Mouse (Mus musculus) right cerebral cortex, postnatal 36 days (tissue): ENCODE data around the gene Usp2.
A peak's percentile ranks its signal among the peaks of the same experiment; 100 is the strongest.

Source experiments
- DNase-seq, 2 experiments: peaks; one replicate each; pipeline ENCODE4 v3.0.0; 2022; ENCODE audit warnings: low spot score in 2 of 2, mixed read lengths in 1 of 2

The Usp2 gene

DNA sequence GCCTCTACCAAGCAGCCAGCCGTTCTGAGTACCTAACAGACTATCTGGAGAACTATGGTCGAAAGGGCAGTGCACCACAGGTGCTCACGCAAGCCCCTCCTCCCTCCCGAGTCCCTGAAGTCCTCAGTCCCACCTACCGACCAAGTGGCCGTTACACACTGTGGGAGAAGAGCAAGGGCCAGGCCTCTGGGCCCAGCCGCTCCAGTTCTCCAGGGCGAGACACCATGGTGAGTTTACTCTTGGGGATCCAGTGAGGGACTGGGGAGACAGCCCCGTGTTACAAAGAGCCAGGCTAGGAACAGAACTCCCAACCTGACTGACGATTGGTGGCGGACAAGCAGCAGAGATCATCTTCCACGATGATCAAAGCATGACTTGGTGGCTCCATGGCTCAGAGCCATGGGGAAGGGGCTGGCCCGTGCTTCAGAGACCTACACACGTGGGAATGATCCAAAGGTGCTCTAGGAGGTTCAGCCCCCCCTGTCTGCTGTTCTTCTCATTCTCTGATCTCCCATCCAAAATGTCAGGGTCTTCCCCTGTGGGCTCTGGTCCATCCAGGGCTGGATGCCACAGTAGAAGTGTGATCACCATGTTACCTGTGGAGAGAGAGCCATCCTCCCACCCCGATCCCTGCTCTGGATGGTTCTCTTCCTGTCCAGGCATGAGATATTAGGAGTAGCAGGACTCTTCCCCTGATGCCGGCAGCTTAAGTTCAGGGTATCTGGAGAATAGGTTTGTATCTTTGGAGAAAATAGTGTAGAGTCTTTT lies 9.4 kb downstream of the Usp2 start:
- DNase-seq = no peak

DNA sequence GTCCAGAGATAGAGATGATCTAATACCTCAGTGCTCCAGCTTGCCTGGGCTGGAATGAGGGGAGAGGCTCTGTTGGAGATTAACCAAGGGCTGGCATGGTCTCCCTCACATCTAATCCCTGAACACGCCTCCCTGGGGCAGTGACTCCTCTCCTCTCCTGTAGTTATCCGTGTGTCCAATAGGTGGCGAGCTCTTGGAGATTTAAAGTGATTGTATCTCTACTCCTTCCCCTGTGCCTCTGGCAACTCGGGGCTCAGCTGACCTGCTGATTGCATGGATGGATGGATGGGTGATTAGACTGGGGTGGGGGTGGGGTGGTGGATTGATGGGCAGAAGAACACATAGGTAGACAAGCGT lies 9.9 kb downstream of the Usp2 start:
- DNase-seq = no peak

- no peak for DNase-seq
Measured at GRCm38 (mm10) chr9:44077266-44077910, 10.6 kb downstream of the Usp2 start.

- DNase-seq = no peak
Measured at GRCm38 (mm10) chr9:44078136-44078797, 11.4 kb downstream of the Usp2 start.

DNA sequence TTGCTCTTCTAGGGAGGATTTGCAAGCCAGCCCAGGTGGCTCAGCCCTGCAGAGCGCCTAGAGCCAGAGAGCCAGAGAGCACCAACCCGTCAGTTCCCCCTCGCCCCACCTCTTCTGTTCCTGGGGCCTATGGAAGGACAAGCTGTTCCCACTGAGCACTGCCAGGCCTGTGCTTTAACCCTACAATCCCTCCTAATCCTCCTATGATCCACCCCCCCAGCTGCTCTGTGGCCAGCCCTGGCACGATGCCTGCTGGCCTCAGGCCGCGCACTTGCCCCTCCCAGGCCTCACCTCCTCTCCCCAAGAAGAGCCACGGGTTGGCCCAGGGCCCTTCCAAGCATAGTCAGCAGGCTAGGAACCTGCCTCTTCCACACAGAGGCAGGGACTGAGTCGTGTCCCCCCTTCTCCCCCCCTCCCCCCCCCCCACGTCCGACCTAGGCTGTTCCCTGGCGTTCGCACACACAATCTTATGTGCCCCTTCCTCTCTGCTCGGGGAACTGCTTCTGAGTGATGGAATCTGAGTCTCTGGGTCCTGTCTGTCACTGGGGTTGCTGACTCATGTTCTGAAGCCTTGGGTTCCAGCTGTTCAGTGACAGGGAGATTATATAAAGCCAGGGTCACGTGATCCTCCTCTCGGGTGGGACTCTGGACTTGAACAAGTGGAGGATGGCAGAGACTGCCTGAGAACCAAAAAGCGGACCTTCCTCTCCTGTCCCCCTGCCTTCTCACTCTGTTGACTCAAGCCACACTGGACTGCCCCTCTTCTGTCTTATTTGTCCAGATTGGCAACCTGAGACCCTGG lies 12.3 kb downstream of the Usp2 start:
- peak in 1 of 2 experiments; percentile 48 for DNase-seq

- DNase-seq = no peak
Measured at GRCm38 (mm10) chr9:44079997-44080780, 13.4 kb downstream of the Usp2 start.

- DNase-seq = no peak
Measured at GRCm38 (mm10) chr9:44080953-44081352, 14.1 kb downstream of the Usp2 start.

- no peak for DNase-seq
Measured at GRCm38 (mm10) chr9:44081581-44081980, 14.8 kb downstream of the Usp2 start.

GRCm38 (mm10) chr9:44082266-44082665 lies 15.4 kb downstream of the Usp2 start:
- no peak for DNase-seq

GRCm38 (mm10) chr9:44083392-44084121 lies 16.7 kb downstream of the Usp2 start:
- DNase-seq = peak; percentile 77 to 88

GRCm38 (mm10) chr9:44084236-44084635 lies 17.4 kb downstream of the Usp2 start:
- no peak for DNase-seq

GRCm38 (mm10) chr9:44084659-44085229 lies 17.9 kb downstream of the Usp2 start:
- peak; percentile 87 to 88 for DNase-seq

DNA sequence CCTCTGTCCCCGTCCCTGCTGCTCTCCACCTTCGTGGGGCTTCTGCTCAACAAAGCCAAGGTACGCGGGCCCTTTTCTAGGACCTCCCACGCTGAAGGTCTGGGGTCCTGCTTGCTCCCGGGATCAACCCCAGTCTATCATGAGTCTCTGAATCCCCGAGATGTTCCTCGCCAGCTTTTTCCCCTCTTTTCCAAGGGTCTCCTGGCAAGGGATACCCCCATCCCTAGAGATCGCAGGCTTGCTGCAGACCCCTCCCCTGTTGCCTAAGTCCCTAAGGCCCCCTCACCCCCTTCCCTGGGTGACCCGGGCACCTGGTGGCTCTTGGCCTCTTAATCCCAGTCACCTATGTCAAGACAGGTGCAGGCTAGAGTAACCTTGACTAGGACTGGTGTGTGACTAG lies 18.5 kb downstream of the Usp2 start:
- DNase-seq = no peak

- DNase-seq = peak; percentile 64 to 76
Measured at GRCm38 (mm10) chr9:44085741-44086665, 19.2 kb downstream of the Usp2 start.

GRCm38 (mm10) chr9:44086960-44087359 lies 20.1 kb downstream of the Usp2 start:
- DNase-seq = no peak

DNA sequence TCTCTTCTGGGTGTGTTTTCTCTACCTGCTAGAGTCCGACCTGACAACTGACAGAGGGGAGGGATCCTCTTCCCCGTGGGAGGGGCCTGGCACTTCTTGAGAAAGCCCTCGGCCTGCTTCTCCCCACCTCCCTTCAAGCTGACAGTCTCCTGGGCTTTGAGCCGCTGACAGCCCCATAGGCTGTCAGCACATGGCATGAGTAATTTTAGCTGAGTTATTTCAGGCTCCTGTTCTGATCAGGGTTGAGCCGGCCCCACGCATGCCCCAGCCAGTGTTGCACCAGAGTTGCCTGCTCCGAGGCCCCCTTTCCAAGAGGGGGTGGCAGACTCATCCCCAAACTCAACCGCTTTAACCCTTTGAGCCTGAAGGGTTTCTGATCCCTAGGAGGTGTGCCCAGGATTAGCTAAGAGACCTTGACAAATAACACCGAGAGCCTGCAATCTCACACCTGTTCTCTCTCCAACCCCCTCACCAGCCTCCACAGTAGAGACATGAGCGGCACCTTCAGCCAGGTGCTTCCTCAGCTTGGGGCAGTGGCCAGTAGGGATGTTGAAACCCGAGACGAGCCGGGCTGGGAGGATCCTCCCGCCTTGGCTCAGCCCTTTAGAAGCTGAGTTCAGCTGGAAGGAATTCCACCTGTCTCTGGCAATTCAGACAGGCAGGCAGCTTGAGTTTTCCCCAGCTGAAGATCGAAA lies 21.1 kb downstream of the Usp2 start:
- peak; percentile 73 to 77 for DNase-seq

- no peak for DNase-seq
Measured at GRCm38 (mm10) chr9:44088877-44089608, 22.2 kb downstream of the Usp2 start.
